Mouse (Mus musculus): ENCODE results near the gene Mical3. TPM values are rescaled to one million over a fixed set of nuclear protein-coding genes. Genes with fewer than 3 reads are reported as not detected.

Gene Mical3
- total and polyA plus RNA-seq, 2 experiments from 2014 or later = 17.5 to 78.7 TPM

DNA sequence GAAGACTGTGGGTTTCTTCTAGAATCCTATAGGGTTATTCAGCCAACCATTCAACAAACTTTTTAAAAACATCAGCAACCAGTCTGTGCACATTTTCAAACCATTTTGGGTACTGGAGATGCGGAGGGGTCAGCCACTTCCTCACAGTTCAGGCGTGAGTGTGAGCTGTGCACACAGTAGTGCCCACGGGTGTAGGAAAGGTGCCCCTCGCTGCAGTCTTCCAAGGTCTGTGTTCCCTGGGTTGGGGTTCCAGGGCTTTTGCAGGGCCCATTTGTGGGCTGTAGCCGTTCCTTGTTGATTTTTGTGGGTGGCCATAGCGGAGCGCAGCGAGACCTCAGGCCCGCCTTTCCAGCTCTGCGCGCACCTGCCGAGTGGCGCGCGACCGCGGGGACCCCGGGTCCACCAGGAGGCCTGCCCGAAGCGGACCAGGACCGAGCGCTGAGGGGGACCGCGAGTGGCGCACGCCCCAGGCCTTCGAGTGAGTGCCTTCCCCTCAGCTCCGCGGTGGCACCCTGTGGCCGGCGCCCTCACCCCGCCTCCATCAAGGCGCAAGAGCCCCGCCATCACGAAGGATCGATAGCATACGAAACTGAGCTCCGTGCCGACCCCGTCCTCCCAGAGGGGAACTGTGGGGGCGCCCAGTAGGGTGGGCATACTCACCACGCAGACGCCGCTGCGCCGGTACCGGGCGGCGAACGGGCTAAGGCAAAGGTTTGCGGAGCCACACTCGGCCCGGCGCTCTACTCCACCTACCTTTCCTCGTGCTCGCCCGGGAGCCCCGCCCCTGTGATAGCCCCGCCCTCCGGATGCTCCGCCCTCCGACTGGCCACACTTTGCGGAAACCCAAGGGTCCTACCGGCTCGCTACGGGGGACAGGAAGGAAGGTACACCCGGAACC is 214.5 kb downstream of the Mical3 start, which contains the start of gene Bid:
TSS of gene Bid (minus strand) at position 780 of the 898 bp plus-strand sequence.
- peak; percentile 80 for DNase-seq
- H3K27ac ChIP-seq (ENCODE audit: low read depth, low read length) = no peak within 1 kb of the TSS
- no peaks in the 10 kb centered on the region for H3K36me3 ChIP-seq (ENCODE audit: insufficient read depth)
- no peaks in the 10 kb centered on the region for H3K9me3 ChIP-seq (ENCODE audit: low read length)
- H3K4me2 ChIP-seq (ENCODE audit: low read depth) = peak within 1 kb of the TSS; percentile 97
- ATAC-seq = peak; percentile 86
- H3K9ac ChIP-seq = peak within 1 kb of the TSS; percentile 74
- peak within 1 kb of the TSS; percentile 73 for H3K4me3 ChIP-seq (ENCODE audit: low read depth, low read length)
- 0 out of 2 replicates have a peak, but pooled peaks have one; percentile 8 for TF ChIP-seq CTCF (IDR thresholded peaks at IDR 0.05; ENCODE audit: low read depth)
- H3K27me3 ChIP-seq (ENCODE audit: insufficient read depth, low read length) = no peaks in the 10 kb centered on the region
- peaks cover 6% of the 10 kb centered on the region; the same call in 1 of the 2 replicates for H3K4me1 ChIP-seq (ENCODE audit: insufficient read depth)
- WGBS = 2% methylated on average over 67 of the region's 67 CpGs

- no peak overlapping the region; the same call in 1 of the 2 replicates for H3K9ac ChIP-seq
- H3K4me1 ChIP-seq (ENCODE audit: insufficient read depth) = peaks cover 6% of the 10 kb centered on the region; the same call in 1 of the 2 replicates
- ATAC-seq = no peak
- no peak for DNase-seq
- peak overlapping the region; percentile 97 for H3K4me2 ChIP-seq (ENCODE audit: low read depth)
- no peak overlapping the region for H3K27ac ChIP-seq (ENCODE audit: low read depth, low read length)
- H3K27me3 ChIP-seq (ENCODE audit: insufficient read depth, low read length) = no peaks in the 10 kb centered on the region
- TF ChIP-seq CTCF (IDR thresholded peaks at IDR 0.05; ENCODE audit: low read depth) = no peak
- peak overlapping the region; percentile 73 for H3K4me3 ChIP-seq (ENCODE audit: low read depth, low read length)
- H3K36me3 ChIP-seq (ENCODE audit: insufficient read depth) = no peaks in the 10 kb centered on the region
- no peaks in the 10 kb centered on the region for H3K9me3 ChIP-seq (ENCODE audit: low read length)
- 28% methylated on average over 2 of the region's 2 CpGs for WGBS
These were observed 215.2 kb downstream of the Mical3 start for GRCm38 (mm10) chr6:120915649-120915975.

DNA sequence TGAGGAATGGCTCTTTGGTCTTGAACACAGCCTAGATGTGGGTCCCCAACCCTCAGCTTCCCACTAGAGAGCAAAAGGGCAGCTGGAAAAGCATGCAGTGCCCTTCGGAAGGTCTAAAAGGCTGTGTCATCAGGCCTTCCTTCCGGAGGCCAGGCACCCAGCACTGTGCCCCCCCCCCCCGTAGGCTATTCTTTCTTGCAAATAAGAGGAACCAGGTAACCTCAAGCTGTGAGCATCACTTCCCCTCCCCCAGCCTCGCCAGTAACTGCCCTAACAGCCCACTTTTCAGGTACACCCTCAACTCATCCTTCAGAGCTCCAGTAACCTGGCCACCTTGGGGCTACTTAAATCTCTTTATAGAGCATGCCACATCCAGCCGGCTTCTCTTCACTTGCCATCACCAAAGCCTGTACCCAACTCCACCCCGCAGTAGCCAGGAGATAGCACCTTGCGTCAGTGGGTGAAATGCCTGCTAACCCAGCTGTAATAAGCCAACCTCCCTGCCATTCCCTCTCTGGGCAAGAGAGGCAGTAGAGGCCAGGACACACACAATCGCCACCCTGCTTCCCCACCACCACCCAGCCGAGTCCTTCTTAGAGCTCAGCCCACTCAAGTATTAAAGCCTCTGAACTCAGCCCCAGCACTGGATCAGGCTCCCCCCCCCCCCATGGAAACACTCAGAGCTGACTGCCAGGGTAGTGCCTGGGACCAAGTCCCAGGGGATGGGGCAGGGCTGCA is 215.7 kb downstream of the Mical3 start:
- no peak for DNase-seq
- WGBS = 49% methylated on average over 9 of the region's 9 CpGs
- H3K27me3 ChIP-seq (ENCODE audit: insufficient read depth, low read length) = no peaks in the 10 kb centered on the region
- no peak for ATAC-seq
- H3K9me3 ChIP-seq (ENCODE audit: low read length) = no peaks in the 10 kb centered on the region
- H3K9ac ChIP-seq = no peak overlapping the region
- H3K4me3 ChIP-seq (ENCODE audit: low read depth, low read length) = no peak overlapping the region
- peak; percentile 36; the same call in 1 of the 2 replicates for TF ChIP-seq CTCF (IDR thresholded peaks at IDR 0.05; ENCODE audit: low read depth)
- H3K27ac ChIP-seq (ENCODE audit: low read depth, low read length) = no peak overlapping the region
- H3K36me3 ChIP-seq (ENCODE audit: insufficient read depth) = no peaks in the 10 kb centered on the region
- 0 out of 2 replicates have a peak overlapping the region, but pooled peaks have one; percentile 97 for H3K4me2 ChIP-seq (ENCODE audit: low read depth)
- peaks cover 6% of the 10 kb centered on the region; the same call in 1 of the 2 replicates for H3K4me1 ChIP-seq (ENCODE audit: insufficient read depth)

DNA sequence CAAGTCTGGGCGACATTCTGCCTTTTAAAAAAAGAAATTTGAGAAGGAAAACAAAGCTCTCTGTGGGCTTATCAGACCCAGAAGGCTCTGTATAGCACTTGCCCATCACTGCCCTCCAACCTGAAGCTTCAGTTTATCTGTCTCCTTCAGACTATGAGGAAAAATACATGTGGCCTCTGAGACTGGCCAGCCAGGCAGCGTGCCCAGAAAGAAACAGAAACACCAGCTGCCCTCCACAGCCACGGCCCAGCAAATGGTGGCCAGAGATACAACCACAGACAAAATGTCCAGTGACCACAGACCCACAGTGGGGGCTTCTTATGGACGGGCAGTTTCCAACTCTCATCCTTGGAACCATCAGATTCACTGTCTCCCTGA is 216.3 kb downstream of the Mical3 start:
- no peak for DNase-seq
- Histone ChIP-seq H3K4me1 (ENCODE audit: insufficient read depth) (peaks cover 6% of the 10 kb centered on the region; the same call in 1 of the 2 replicates), H3K27ac (ENCODE audit: low read depth, low read length) (no peak overlapping the region), H3K4me2 (ENCODE audit: low read depth) (no peak overlapping the region), H3K27me3 (ENCODE audit: insufficient read depth, low read length) (no peaks in the 10 kb centered on the region), H3K36me3 (ENCODE audit: insufficient read depth) (no peaks in the 10 kb centered on the region), H3K9ac (no peak overlapping the region), H3K4me3 (ENCODE audit: low read depth, low read length) (no peak overlapping the region), H3K9me3 (ENCODE audit: low read length) (no peaks in the 10 kb centered on the region)
- 84% methylated on average over 4 of the region's 4 CpGs for WGBS
- ATAC-seq = no peak
- TF ChIP-seq CTCF (IDR thresholded peaks at IDR 0.05; ENCODE audit: low read depth) = no peak

- 88% methylated on average over 8 of the region's 8 CpGs for WGBS
These were observed 217.0 kb downstream of the Mical3 start for GRCm38 (mm10) chr6:120913783-120914182.

DNA sequence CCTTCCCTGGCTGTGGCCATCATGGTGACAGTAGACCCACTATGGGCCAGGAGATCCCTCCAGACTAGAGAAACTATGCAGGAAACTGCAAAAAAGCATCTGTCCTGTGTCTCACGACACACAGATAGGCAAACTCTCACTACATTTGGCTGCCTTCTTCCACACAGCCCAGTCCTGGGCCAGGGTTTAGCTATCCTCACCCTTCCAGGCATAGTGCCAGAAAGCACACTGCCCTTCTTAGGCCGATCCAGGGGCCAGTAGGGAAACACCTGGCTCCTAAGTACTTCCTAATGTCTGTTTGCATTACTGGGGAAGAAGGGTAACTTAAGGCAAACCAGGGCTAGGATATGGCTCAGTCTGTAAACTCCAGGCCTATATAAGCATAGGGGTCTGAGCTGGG is 217.9 kb downstream of the Mical3 start:
- Histone ChIP-seq H3K4me1 (ENCODE audit: insufficient read depth) (peaks cover 6% of the 10 kb centered on the region; the same call in 1 of the 2 replicates), H3K27me3 (ENCODE audit: insufficient read depth, low read length) (no peaks in the 10 kb centered on the region), H3K36me3 (ENCODE audit: insufficient read depth) (no peaks in the 10 kb centered on the region), H3K9ac (no peak overlapping the region), H3K9me3 (ENCODE audit: low read length) (no peaks in the 10 kb centered on the region), H3K27ac (ENCODE audit: low read depth, low read length) (no peak overlapping the region), H3K4me2 (ENCODE audit: low read depth) (no peak overlapping the region), H3K4me3 (ENCODE audit: low read depth, low read length) (no peak overlapping the region)
- TF ChIP-seq CTCF (IDR thresholded peaks at IDR 0.05; ENCODE audit: low read depth) = no peak
- no peak for ATAC-seq
- WGBS = 77% methylated on average over 2 of the region's 2 CpGs
- DNase-seq = no peak

More at GRCm38 (mm10) chr6:120913783-120914182, 217.0 kb downstream of the Mical3 start:
- peaks cover 6% of the 10 kb centered on the region; the same call in 1 of the 2 replicates for H3K4me1 ChIP-seq (ENCODE audit: insufficient read depth)
- no peaks in the 10 kb centered on the region for H3K27me3 ChIP-seq (ENCODE audit: insufficient read depth, low read length)
- H3K4me3 ChIP-seq (ENCODE audit: low read depth, low read length) = no peak overlapping the region
- H3K36me3 ChIP-seq (ENCODE audit: insufficient read depth) = no peaks in the 10 kb centered on the region
- TF ChIP-seq CTCF (IDR thresholded peaks at IDR 0.05; ENCODE audit: low read depth) = no peak
- DNase-seq (no peak), ATAC-seq (no peak)
- no peak overlapping the region for H3K9ac ChIP-seq
- H3K9me3 ChIP-seq (ENCODE audit: low read length) = no peaks in the 10 kb centered on the region
- H3K27ac ChIP-seq (ENCODE audit: low read depth, low read length) = no peak overlapping the region
- H3K4me2 ChIP-seq (ENCODE audit: low read depth) = no peak overlapping the region

All from forebrain, postnatal 0 days (tissue).